Mouse (Mus musculus) activated CD4-positive, CD25-positive, alpha-beta regulatory T cell, adult 4 months (primary cell): ENCODE measurements around the gene Trip4. TPM values are rescaled to one million over a fixed set of nuclear protein-coding genes. Genes with fewer than 3 reads are reported as not detected.
"Not testable (repeated sequence)": the region's sequence is repeated elsewhere in the genome, so short reads cannot be mapped to it uniquely, and the experiment has no call there.

Source experiments
- ATAC-seq: one replicate; pipeline ENCODE4 v1.8.0; 2017
- polyA plus RNA-seq, 2 experiments: library from polyadenylated mRNA; unstranded; fragments of 100-300 nt; shearing (Covaris generic); gene quantifications; one replicate each; pipeline ENCODE4 v1.2.1; 2017

Gene Trip4
- polyA plus RNA-seq, 2 experiments from 2014 or later: 36.1 to 38.1 TPM

DNA sequence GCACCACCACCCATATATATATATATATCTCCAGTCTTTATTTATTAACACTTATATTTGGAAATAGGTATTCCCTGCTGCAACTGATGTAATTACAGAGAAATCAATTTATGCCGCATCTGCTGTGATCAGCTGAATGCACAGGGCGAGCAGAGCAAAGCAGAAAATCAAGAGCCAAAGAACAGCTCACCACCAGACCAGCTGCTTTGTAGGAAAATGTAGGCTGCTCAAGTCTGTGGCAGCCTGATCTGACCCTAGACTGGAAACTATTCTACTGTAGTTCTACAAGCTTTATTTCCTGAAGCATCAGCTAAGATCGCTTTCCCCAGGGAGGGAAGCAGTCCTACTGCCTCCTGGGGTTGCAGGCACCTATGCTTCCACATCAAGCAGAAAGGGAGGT is 115.1 kb downstream of the Trip4 start:
- no peak for ATAC-seq

GRCm38 (mm10) chr9:65793086-65793485 is 115.5 kb downstream of the Trip4 start:
- ATAC-seq: no peak

DNA sequence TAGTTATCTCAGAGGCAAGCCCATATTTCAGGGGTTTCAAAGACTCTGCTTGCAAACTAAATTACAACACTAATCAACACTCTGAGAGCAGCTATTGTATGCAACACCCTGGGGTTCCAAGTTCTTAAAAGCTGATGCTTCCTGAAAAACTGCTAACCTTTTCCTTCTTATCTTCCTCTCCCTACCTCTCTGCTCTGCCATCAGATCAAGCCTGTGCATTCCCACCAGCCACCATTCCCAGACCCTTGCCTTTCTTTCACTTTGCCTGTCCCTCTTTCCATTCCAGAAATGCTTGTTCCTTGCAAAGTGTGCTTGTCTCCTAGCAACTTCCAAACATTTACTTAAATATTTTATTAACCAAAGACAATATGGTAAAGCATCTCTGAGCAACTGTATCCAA is 116.7 kb downstream of the Trip4 start:
- no peak for ATAC-seq

- no peak for ATAC-seq
These were observed 117.5 kb downstream of the Trip4 start for GRCm38 (mm10) chr9:65791106-65791505.

GRCm38 (mm10) chr9:65789788-65790187 is 118.8 kb downstream of the Trip4 start:
- ATAC-seq: no peak

GRCm38 (mm10) chr9:65788556-65788955 is 120.0 kb downstream of the Trip4 start:
- ATAC-seq: no peak

GRCm38 (mm10) chr9:65787829-65788344 is 120.7 kb downstream of the Trip4 start:
- ATAC-seq: no peak

DNA sequence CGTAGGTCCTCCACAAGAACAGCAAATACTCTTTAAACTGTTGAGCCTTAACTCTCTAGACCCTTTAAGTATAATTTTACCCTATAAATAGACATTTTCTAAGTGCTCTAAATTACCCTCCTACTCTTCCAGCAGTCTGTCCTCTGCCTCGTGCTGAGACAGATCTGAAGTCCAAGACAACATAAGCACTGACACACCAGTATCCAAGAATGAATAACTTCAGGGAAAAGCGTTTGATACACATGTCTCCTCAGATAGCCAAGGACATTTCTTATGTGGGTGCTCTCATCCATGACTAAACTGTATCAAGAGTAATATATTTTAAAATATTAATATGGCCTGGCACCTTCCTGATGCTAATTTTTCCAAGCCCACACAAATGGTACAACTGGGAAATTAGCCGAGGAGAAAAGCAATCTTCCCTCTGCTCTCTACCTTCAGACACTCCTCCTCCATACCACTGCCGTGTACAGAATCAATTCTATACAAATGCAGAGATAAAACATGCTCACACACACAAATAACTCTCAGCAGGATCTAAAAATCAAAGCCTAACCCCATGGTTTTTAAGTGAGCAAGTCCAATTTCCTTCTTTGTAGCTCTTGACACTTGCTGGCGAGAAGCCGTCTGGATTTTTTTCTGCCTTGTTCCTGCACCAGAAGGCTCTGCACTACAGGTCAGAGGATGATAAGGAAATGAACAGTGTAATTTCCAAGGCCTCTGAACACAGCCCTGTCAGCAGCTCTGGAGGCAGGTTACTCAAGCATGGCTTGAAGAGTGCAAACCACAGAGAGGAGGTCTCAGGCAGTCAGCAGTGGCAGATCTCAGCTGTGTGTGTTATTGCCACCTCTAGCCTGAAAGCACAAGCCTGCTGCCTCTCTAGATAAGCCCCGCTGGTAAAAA is 121.5 kb downstream of the Trip4 start:
- ATAC-seq: no peak

DNA sequence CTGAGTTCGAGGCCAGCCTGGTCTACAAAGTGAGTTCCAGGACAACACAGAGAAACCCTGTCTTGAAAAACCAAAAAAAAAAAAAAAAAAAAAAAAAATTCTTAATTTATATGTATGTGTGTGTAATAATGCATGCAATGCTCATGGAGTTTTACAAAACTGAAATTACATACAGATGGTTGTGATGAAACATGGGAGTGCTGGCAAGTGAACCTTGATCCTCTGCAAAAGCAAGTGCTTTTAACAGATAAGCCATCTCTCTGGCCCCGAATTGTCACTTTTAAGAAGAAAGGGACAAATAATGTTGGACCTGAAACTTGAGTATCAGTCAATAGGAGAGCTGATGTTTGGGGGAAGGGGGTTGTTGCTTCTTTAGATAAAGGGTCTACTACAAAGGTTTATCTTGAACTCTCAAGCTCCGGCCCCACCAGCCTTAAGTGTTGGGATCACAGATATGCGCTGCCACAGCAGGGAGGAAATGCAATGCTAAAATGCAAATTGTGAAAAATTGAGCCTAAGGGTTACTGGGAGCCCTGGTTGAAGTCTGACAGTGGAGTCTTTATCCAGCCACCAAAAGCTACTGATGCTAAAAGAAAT is 122.7 kb downstream of the Trip4 start:
- no peak for ATAC-seq

DNA sequence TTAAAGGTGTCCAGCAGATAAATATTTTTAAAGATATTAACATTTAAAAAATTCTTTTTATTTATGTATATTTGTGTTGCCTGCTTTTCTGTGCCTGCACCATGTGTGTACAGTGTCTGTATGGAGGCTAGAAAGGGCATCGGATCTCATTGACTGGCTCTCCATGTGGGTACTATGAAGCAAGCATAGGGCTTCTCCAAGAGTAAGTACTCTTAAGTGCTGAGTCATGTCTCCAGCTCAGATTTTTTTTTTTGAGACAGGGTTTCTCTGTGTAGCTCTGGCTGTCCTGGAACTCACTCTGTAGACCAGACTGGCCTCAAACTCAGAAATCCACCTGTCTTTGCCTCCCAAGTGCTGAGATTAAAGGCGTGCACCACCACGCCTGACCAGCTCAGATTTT is 129.0 kb downstream of the Trip4 start:
- not testable (repeated sequence) for ATAC-seq

Other genes with a start within 250 kb of the Trip4 start
- gene Oaz2, start 240.8 kb downstream of the Trip4 start, polyA plus RNA-seq: 10 to 100 TPM; 32.3 to 36.5 TPM
- gene Zfp609, start 81.2 kb downstream of the Trip4 start, polyA plus RNA-seq: 1 to 10 TPM; 1.8 to 2.3 TPM
- 10 to 100 TPM; 52.7 to 80.6 TPM for gene Pclaf, start 18.6 kb downstream of the Trip4 start, polyA plus RNA-seq
- 10 to 100 TPM; 40.6 to 53.7 TPM for gene Csnk1g1, start 130 bp upstream of the Trip4 start, polyA plus RNA-seq
- gene Ppib, start 151.4 kb upstream of the Trip4 start, polyA plus RNA-seq: 100 to 1,000 TPM; 542 to 636 TPM
- 1 to 10 TPM in 1 of 2 experiments, under 1 TPM in 1; 0.79 to 2.5 TPM for gene Snx22, start 160.9 kb upstream of the Trip4 start, polyA plus RNA-seq
- 10 to 100 TPM; 71.4 to 82.3 TPM for gene Snx1, start 217.8 kb upstream of the Trip4 start, polyA plus RNA-seq
- gene Ciao2a, start 217.8 kb upstream of the Trip4 start, polyA plus RNA-seq: 100 to 1,000 TPM; 180 to 193 TPM
- gene Dapk2, start 249.4 kb upstream of the Trip4 start, polyA plus RNA-seq: 1 to 10 TPM in 1 of 2 experiments, under 1 TPM in 1; 0.82 to 2.6 TPM